8 mouse cellular contexts compared by ENCODE assay signal in genomic region chr6:85513531-85513910, GRCm38 (mm10). TPM values are rescaled to one million over a fixed set of nuclear protein-coding genes. Genes with fewer than 3 reads are reported as not detected.
DNase-seq lines count a peak whose midpoint lies in the region; ATAC-seq and TF ChIP-seq lines count a peak whose summit lies in the region.

Gene Egr4 (minus strand): TSS chr6:85513589.

- H3K4me1 ChIP-seq in small intestine, adult 2 months (ENCODE audit: control insufficient read depth, insufficient read depth, insufficient read length, low read length): peaks cover 8% of the 10 kb centered on the region; the same call in 1 of the 2 replicates

- TF ChIP-seq CTCF in left cerebral cortex, adult 2 months (IDR thresholded peaks at IDR 0.05): no peak
- TF ChIP-seq CTCF in small intestine, adult 2 months (IDR thresholded peaks at IDR 0.05; ENCODE audit: extremely low read depth, insufficient read length, insufficient replicate concordance, low read depth, low read length): no peak

- TF ChIP-seq POLR2A in small intestine, adult 2 months (IDR thresholded peaks at IDR 0.05; ENCODE audit: low read depth, low read length): no peak

- H3K27ac ChIP-seq in left cerebral cortex, adult 2 months: peak within 1 kb of the TSS; percentile 87
- H3K27ac ChIP-seq in small intestine, adult 2 months (ENCODE audit: insufficient read depth, low read depth, low read length): no peak within 1 kb of the TSS

- peak within 1 kb of the TSS; percentile 50 for H3K4me3 ChIP-seq in left cerebral cortex, adult 2 months
- H3K4me3 ChIP-seq in small intestine, adult 2 months (ENCODE audit: low read depth, low read length): peak within 1 kb of the TSS; percentile 42

- intact Hi-C loops in heart, postnatal 10 days (cut with DNase I): no loop called here
- intact Hi-C loops in left cerebral cortex, adult 2 months (cut with DNase I): loop anchor here (2.0 to 10.0 kb wide), 4 partner anchors 33 to 391 kb away; partner anchors contain the start of genes Alms1, Cct7, Nat8f4 and Pradc1
- intact Hi-C loops in gastrocnemius, postnatal 36 days (cut with DNase I): no loop called here

- DNase-seq in R1 (ENCODE audit: low read depth, low spot score): peak; percentile 81
- peak; percentile 79 for DNase-seq in embryo, embryonic 10 days (ENCODE audit: low spot score)
- DNase-seq in heart, postnatal 10 days: peak; percentile 13 to 19
- peak; percentile 92 for DNase-seq in left cerebral cortex, adult 2 months (ENCODE audit: extremely low spot score in 1 of 2, low spot score in 2 of 2)
- DNase-seq in mesoderm, embryonic 11.5 days (ENCODE audit: low read depth, low spot score): peak; percentile 49
- DNase-seq in gastrocnemius, postnatal 36 days: no peak

- peaks cover 30% of the 10 kb centered on the region for H3K27me3 ChIP-seq in small intestine, adult 2 months (ENCODE audit: control insufficient read depth, insufficient read depth, low read length)

- peak; percentile 96 for ATAC-seq in CD4-positive, CD25-positive, alpha-beta regulatory T cell, adult 4 months

- H3K36me3 ChIP-seq in small intestine, adult 2 months (ENCODE audit: control insufficient read depth, insufficient read depth, low read length): no peaks in the 10 kb centered on the region

- 2% methylated on average over 38 of the region's 38 CpGs for WGBS in small intestine, adult 2 months

RNA-seq across cellular contexts. Expression of gene Egr4, which starts in this region (rescaled TPM):
- not detected for polyA plus RNA-seq in CD4-positive, CD25-positive, alpha-beta regulatory T cell, adult 4 months (2017; shearing (Covaris generic))
- not detected for total RNA-seq in heart, postnatal 10 days (2021)
- 10 to 100 TPM; 43.7 to 95.7 TPM for total RNA-seq in left cerebral cortex, adult 2 months (2021)
- not detected in 2 replicates for polyA plus RNA-seq in small intestine, adult 2 months (2012; rRNA removed)
- total RNA-seq in gastrocnemius, postnatal 36 days (2021): not detected

Comparison
In these comparisons a context has a peak if more than half of its experiments do, and no peak if none do; other contexts are left out.
1. RNA of gene Egr4 (total RNA-seq): 43.7 to 95.7 TPM in left cerebral cortex, adult 2 months; not detected in gastrocnemius, postnatal 36 days and not detected in heart, postnatal 10 days; every median in the first group is over 10 times any median in the second.
2. Peak in ATAC-seq in CD4-positive, CD25-positive, alpha-beta regulatory T cell, adult 4 months; RNA of the gene not detected or under 1 TPM.
3. Peak in DNase-seq in heart, postnatal 10 days; RNA of the gene not detected or under 1 TPM.
4. DNase-seq: peak in R1 (single experiment), embryo, embryonic 10 days (single experiment), left cerebral cortex, adult 2 months (2 of 2) and mesoderm, embryonic 11.5 days (single experiment); none in gastrocnemius, postnatal 36 days (0 of 2).